Mouse (Mus musculus): Measurements from ENCODE around the gene Evx2.

Evx2 gene

DNA sequence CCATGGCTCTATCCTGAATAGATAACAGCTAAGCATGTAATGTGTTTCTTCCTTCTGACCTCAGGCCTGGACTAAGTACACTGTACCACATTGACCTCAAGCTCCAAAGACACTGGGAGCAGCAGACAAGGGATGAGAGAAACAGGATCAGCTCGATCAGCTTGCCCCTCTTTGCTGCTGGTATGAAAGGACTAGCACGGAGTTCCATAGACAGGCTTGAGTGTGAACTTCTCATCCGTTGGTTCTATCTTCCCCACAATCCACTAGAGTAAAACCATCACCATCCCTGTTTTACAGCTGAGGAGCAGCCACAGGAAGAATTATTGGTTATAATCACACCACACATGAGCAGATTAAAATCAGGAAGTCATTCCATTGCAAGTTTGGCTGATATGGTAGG is 13.7 kb downstream of the Evx2 start:
- in situ Hi-C loops (cut with MboI): no loop called here

DNA sequence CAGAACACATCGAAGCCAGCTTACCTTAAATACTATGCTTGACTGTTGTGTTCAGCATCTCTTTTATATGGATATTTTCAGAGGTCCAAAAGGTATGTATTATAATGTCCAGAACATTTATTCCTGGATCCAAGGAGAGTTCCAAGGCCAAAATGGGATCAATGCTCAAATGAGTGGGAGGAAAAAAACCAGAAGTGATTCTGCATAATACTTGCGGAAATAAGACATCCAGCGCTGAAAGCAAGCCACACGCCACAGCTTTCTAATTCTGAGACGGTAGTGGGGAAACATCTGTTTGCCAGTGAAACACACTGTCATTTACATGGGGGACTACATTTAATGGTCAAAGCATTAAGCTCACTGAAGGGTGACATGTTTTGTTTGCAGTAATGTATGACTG is 16.9 kb downstream of the Evx2 start:
- in situ Hi-C loops (cut with MboI): no loop called here

DNA sequence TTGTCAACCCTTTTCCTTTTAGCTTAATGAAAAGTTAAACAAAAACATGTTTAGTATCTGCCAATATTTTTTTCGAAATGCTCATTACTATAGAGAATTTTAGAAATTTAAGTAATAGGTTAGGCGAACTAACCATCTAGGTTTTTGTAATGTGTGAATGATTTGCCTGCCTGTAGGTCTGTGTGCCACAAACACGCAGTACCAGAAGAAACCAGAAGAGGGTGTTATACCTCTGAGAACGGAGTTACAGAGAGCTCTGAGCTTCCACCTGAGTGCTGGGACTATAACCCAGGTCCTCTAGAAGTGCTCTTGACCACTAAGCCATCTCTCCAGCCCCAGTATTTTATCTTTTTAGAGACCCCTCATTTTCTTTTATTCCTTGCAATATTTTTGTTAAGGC is 23.9 kb downstream of the Evx2 start:
- in situ Hi-C loops (cut with MboI): no loop called here

DNA sequence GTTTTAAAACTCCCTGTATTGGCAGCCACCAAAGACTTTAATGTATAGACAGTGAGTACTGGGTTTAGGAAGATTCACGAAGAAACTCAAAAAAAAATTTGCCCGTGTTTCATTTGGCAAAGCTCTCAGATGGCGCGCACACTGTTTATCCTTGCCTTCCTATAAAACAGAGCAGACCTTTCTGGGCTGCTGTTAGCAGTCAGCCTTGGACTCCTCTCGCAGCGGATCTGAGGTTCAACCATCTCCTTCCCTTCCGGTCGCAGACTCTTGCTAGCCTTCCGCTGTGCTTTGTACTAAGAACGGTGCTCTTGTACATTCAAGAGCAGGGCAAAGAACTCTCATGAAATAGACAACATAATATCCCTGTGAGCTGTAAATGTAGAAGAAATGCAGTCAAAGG is 39.0 kb downstream of the Evx2 start:
- in situ Hi-C loops (cut with MboI): no loop called here

DNA sequence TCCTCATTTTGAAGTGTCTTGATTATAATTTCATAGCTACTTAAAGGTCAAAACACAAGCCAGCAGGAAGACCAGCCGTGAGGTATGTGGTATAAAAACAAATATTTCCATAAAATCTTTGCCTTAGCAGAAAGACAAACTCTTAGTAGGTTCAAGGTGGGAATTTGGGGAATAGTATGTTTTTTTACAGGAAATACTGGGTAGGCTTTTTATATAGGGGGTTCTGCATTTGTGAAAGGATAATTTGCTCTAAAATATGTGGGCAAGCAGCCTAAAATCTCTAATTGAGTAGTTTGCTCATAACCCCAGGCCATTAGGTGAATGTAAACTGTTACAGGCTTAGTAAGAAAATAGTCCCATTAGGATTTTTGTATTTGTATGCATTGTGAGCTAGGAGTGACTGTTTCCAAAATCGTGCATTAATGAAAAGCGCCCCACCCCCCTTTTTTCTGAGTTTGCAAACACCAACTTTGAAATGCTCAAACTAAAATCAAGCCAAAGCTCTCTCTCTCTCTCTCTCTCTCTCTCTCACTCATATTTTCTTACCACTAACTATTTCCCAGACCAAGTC is 39.6 kb downstream of the Evx2 start:
- in situ Hi-C loops (cut with MboI): no loop called here

- in situ Hi-C loops (cut with MboI): no loop called here
These were observed 41.7 kb downstream of the Evx2 start for GRCm38 (mm10) chr2:74617706-74618105.

- in situ Hi-C loops (cut with MboI): no loop called here
These were observed 48.0 kb downstream of the Evx2 start for GRCm38 (mm10) chr2:74611406-74611805.

- in situ Hi-C loops (cut with MboI): no loop called here
These were observed 50.0 kb downstream of the Evx2 start for GRCm38 (mm10) chr2:74609350-74609749.

DNA sequence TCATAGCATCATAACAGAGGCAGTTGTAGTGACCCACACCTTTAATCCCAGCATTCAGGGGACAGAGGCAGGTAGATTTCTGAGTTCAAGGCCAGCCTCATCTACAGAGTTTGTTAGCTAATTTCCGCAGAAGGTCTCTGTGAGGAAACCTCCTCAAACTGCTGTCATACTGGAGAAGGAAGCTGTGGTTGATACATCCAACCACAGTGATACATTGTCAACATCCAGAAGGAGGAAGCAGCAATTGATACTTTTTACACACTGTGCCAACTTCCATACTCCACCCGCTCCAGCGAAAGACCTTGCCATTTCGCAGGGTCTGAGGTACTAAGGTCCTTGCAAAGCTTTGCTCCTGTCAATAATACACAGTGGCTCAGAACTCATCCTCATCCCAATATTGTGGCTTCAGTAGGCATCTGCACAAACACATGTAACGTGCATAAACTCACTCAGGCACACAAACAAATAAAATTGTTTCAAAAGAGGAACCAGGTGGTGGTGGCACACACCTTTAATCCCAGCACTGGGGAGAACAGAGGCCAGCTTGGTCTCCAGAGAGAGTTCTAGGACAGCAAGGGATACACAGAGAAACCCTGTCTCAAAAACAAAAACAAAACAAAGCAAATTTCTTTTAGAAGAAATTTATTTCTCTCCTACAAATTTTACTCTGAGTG is 53.1 kb downstream of the Evx2 start:
- in situ Hi-C loops (cut with MboI): no loop called here

- in situ Hi-C loops (cut with MboI): no loop called here
These were observed 55.3 kb downstream of the Evx2 start for GRCm38 (mm10) chr2:74604011-74604410.
